Mouse (Mus musculus): Measurements from ENCODE around the gene Gm29644.
"Not testable (repeated sequence)": the region's sequence is repeated elsewhere in the genome, so short reads cannot be mapped to it uniquely, and the experiment has no call there.

Gene Gm29644

DNA sequence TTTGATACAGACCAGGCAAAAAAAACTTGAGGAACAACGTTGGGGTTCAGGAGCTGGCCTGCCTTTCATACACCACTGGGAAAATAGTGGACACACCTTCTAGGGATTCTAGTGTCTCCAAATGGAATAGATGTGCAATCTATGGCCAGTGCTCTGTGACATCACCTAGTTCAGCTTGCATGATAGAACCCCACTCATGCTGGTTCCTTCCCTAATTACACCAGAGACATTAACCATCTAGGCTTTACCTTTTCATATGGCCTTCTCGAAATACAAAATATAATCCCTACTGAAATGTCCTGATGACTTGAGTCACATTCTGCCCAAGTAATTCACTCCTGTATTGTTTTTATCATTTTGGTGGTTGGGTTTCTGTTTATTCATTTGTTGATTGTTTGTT, at the start of gene Gm29644, which contains the start of gene Gm29423:
Gm29644 (minus strand) TSS at position 157 of the 400 bp plus-strand sequence.
Gm29423 (minus strand) TSS at position 101 of the 400 bp plus-strand sequence.
- in situ Hi-C loops (cut with MboI; ENCODE audit: low sequenced_read_pairs): not testable (repeated sequence)

GRCm38 (mm10) chrY:70273542-70273941, 29.6 kb downstream of the Gm29644 start, which contains the start of gene Gm21118:
Gene Gm21118 (minus strand): TSS chrY:70273642.
- in situ Hi-C loops (cut with MboI; ENCODE audit: low sequenced_read_pairs): not testable (repeated sequence)

All from CH12F3 (cell line).